Mouse (Mus musculus): ENCODE data around the gene Arl15.

Arl15 gene

DNA sequence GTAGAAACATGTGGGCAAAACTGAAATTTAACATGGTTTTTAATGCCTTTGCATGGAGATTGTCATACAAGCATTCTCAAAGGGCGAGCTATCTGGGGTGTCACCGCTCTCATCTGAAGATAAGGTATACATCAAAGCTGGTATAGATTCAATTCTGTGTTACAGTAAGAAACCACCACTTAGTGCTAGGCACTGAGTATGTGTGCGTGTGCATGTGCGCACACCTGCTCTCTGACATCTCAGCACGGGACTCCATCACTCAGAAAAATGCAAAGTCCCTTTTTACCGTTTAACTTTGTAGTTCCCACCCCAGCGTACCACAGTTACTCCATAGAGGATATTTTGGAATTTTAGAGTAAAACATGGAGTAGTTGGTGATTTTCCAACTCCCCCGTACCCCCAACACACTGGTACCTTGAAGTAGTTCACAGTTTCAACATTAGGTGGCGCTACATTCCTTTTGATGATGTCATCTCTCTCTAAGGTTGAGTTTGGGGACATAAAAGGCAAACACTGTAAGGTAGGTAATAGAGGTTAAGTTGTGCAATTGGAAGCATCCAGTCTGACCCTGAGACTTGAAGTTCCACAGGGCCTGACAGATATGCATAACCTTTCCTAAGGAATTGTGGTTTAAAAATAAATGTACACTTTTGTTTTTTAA is 281.5 kb downstream of the Arl15 start:
- DNase-seq: no peak

DNA sequence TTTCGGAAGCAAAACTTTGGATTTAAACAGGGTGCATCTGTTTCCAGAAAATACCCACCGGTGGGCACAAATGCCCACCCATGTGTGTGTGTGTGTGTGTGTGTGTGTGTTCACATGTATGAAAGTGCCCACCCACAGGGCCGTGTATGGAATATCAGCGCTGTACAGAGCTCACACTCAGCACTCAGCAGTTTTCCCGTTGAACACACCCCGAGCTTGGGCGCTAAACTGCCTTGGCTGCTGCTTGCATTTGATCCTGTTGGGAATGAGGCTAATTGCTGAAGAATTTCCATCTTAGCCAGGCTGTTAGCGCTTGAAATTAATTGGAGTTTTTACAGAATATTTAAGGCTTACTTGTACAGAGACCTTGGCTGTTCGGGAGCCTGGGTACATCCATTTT is 282.9 kb downstream of the Arl15 start:
- no peak for DNase-seq

DNA sequence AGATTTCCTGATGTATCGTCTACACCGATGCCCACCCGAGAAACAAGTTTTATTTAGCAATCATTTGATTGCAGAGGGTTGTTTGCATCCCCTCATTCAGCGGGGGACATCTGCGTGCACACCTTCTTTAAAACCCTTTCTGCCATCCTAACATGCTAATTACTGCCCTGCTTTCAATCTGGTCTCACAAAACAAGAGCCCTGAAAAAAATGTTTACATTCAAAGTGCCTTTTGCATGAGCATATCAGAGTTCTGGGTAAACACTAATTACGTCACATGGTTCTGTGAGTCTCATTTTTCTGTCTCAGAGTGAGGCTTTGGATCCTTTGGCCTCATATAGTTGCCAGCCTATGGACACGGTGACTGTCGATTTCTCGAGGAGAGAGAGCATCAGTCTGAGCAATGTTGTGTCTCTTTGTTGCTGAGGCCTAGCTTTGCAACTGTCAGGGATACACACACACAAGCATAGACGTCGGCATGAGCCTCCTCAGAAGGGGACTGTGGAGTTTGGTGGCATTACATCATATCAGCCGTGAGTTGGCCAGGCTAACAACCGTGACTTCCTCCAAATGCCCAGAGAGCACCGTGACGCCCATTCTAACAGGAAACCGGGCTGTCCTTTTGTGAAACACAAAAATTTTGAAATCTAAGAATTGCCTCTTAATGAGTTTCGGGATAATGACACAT is 283.4 kb downstream of the Arl15 start:
- DNase-seq: no peak

- DNase-seq: no peak
Measured at GRCm38 (mm10) chr13:114078851-114079250, 284.5 kb downstream of the Arl15 start.

DNA sequence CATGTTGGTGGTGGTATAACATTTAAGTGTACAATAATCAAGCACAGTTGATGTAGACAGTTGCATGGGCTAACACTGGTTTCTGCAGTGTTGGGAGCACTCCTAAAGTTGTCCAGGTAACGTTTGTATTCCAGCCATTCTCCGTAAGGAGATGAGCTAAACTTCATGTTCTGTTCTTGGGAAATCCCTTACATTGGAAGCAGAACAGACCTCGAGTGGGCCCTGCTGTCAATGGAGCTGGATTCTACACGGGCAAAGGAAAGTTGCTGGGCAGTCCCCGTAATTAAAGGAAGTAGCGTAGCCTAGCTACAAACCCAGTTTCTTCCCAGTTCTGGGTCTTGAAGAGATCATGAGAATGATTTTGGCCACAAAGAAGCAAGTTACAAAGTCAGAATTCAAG is 285.4 kb downstream of the Arl15 start:
- no peak for DNase-seq

GRCm38 (mm10) chr13:114080491-114080890 is 286.2 kb downstream of the Arl15 start:
- DNase-seq: no peak

- DNase-seq: no peak
Measured at GRCm38 (mm10) chr13:114083570-114084138, 289.3 kb downstream of the Arl15 start.

GRCm38 (mm10) chr13:114085442-114085841 is 291.1 kb downstream of the Arl15 start:
- DNase-seq: no peak

DNA sequence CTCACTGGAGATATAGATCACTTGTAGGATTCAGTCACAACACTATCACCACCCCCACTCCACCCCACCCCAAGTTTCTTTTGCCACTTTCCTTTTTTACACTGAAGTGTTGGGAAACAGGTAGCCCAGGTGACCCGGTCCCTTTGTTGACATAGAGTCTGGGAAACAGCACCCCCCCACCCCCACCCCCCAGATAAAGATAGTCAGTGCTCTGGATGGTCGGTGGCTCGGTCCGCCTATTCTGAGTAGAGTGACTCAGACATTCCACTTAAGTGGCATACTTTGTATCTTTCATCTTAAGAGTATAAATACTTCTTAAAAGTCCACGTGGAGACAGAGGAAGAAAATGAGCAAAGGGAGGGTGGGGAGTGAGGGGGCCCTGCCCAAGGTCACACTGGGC is 292.0 kb downstream of the Arl15 start:
- DNase-seq: no peak

GRCm38 (mm10) chr13:114086801-114087200 is 292.5 kb downstream of the Arl15 start:
- DNase-seq: no peak

DNA sequence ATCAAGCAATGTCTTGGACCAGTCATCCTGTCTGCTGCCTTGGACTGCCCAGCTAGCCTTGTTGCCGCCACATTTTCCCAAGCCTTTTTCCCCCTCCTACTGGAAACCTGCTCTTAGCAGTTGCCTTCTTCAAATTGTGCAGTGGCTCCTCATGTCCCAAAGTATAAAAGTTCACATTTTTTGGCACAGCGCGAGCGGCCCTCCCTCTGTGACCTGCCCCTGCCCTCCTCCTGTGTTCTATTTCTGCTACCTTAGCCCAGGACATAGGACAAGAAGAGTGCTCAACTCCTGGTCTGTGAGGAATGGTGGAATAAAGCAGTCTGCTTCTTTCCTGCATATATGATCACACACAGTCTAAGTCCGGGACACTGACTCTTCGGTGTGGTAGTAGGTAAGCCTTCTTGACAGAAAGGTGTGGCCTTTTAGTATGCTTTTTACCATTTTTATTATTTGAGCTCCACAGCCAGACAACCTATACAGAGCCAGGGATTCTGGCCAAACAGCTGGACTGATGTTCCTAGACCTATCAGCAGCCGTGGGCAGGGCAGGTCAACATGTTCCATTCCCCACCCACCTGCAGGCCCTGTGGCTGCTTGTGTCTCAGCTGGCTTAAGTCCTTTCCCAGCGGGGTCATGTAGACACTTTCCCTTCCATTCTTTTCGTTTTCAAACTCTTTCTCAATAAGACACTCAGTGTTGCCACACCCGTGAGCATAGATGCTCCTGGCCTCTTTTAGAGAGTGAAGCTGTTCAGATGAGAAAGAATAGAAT is 293.6 kb downstream of the Arl15 start:
- peak; percentile 38 for DNase-seq

DNA sequence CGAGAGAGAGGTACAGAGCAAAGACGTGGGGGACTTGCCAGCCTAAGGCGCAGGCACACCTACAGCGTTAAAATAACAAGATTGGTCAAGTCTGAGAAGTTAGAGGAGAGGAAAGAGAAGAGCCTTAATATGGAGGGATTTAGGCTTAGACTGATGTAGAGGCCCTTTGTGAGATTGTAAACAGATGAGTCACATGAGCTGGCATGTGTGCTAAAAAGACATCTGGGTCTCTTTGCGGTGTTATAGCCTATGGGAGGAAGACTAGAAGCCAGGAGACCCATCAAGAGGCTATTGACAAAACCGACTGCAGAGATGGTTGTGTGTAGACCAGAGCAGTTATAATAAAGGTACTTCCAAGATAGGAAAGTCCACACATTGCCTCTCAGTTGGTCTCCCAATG is 296.5 kb downstream of the Arl15 start:
- DNase-seq: no peak

GRCm38 (mm10) chr13:114091231-114091630 is 296.9 kb downstream of the Arl15 start:
- DNase-seq: no peak

DNA sequence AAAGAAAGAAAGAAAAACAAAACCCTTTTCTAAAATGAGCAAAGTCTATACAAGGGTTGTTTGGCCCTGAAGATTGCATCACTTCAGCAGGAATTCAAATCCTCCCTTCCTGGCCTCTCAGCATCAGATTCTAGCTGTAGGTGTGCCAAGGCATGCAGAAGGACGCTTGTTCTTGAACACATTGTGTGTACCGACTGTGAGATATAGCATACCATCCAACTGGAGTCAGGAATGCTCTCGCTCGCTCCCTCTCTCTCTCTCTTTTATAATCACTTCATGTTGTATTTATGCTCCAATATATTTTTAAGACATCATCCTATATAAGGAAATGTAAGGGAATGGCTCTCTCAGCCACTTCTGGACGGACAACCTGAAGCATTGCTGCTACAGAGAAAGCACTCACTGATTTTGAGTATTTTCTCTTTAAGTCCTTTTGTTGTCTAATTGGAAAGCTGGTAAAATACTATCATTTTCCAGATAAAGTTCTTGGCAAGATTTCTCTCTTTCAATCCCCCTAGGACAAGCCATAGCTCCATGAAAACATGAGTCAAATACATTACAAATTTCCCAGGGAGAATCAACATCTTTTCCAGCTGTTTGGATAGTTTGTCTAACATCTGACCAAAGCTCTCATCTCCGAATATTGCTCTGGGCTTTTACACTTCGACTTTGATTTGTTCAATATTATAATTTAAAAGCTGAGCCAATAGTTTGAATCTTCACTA is 300.0 kb downstream of the Arl15 start:
- DNase-seq: no peak

DNA sequence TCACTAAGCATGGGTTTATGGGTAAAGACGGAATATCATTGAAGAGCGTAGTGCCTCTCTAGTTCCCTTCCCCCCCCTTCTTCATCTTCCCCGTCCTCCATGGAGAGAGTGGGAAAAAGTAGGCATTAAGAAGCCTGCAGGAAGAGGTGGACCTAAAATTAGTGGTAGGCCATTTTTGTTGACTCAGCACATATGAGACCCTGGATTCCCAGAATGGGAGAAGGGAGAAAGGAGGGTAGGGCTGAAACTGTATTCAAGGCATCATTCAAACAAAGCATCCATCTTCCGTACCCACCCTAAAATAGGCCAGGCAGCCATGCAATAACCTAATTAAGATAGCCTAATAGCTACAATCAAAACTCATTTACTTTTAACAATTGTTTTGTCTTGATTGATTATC is 301.1 kb downstream of the Arl15 start:
- no peak for DNase-seq

DNA sequence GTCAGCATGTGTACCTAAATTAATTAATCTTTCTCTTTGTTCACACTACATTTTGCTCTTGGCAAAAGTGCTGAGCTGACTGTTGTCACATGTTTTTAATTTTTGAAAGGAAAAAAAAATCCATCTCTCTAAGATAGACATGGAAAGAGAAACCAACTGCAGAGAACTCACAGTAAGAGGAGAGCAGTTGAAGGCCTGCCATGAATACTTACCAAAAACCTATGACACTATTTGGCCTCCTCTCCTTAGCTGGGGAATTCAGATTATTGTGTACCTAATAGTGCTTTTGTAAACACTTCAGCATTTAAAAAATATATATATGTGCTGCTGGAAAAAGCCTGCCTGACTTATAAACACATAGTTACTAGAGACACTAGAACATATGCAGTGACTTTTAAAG is 302.1 kb downstream of the Arl15 start:
- no peak for DNase-seq

DNA sequence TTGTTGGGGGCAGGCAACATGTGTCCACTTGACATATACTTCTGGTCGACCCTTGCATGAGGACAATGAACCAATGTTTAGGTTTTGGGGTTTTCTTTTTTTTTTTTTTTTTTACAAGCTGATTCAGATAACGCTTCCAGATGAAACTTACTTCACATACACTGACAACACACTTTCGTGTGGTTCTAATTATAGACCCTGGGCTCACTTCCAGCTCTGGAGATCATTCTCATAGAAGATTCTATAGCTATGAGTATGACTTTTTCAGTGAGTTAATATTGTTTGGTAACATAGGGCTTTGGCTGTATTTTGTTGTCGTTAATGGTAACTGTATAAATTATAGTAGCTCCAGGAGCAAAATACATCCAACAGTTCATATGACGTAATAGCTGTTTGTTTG is 306.9 kb downstream of the Arl15 start:
- DNase-seq: no peak

- no peak for DNase-seq
Measured at GRCm38 (mm10) chr13:114106083-114106482, 311.8 kb downstream of the Arl15 start.

DNA sequence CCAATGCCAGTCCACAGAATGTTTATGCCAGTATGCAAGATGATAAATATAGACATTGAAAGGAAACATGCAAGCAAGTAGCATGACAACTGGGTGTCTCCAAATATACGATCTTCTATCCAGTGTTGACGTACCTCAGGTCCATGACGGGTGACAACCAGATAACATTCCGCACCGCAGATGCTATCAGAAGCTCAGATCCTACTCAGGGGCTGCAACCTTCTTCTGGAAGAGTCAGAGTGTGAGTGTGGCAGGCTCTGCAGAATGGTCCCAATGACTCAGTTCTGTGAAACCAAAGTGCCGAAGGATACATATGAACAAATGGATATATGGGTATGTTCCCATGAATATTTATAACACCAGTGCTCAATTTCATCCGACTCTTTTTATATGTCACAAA is 313.2 kb downstream of the Arl15 start:
- DNase-seq: no peak

GRCm38 (mm10) chr13:114109441-114109840 is 315.1 kb downstream of the Arl15 start:
- DNase-seq: no peak

- DNase-seq: no peak
Measured at GRCm38 (mm10) chr13:114109845-114110244, 315.5 kb downstream of the Arl15 start.

DNA sequence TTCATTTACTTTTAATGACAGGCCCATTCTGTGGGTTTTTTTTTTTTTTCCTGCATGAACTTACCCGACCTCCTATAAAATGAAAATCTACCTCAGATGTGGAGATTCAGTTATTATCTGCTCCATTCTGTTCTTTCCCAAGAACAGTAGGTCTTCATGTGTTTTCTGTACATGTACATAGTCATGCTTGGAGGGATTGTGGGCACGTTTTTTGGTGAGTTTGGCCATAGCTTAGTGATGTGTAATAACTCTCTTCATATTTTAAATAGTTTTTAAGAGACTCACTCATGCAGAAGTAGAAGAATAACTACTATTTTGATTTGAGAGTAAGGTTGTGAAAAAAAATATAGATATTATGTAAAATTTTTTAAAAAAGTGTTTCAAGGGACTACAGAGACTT is 319.2 kb downstream of the Arl15 start:
- DNase-seq: no peak

DNA sequence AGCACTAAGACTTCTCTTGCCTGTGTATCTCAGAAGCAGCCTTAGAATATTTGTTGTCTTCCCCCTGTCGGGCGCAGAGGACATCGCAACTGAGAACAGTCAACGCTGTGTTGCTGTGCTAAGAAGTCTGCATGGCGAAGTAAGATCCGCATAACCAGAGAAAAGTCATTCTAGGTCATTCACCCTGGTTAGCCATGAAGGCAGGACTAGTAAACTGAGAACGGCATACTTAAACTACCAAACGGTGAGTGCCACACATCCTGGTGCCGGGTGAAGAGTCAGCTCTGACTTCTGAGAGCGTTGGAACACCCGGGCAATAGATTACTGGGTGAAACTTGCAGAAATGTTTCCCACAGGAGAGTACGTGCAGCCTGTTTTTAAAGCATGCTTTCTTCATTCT is 320.3 kb downstream of the Arl15 start:
- DNase-seq: no peak
